Mouse (Mus musculus) ovary, adult 18-20 months (tissue): ENCODE data around the gene Rhbg.
"Not testable (repeated sequence)": the region's sequence is repeated elsewhere in the genome, so short reads cannot be mapped to it uniquely, and the experiment has no call there.

Source experiments
- DNase-seq: peaks from one replicate; pipeline ENCODE4 v3.0.0; 2022; ENCODE audit warnings: low spot score, mixed read lengths

Rhbg gene

GRCm38 (mm10) chr3:88254268-88254926 is at the start of gene Rhbg:
TSS of gene Rhbg (minus strand) at chr3:88254709.
- peak; percentile 32 for DNase-seq

DNA sequence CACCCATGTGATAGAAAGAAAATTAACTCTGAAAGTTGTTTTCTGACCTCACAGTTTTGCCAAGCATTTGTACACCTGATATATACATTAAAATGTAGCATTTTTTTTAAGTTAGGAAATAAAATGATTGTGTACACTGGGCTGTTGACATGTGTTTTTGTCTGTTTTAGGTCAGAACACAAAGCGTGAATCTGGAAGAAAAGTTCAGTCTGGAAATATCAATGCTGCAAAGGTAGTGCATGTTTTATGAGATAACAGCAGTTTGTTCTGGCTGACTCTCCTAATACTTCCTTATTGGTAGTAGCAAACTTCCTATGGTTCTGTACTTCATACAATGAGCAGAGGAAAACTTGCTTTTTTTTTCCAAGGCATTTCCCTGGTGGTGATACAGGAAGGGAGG is 44.7 kb upstream of the Rhbg start:
- DNase-seq: no peak

DNA sequence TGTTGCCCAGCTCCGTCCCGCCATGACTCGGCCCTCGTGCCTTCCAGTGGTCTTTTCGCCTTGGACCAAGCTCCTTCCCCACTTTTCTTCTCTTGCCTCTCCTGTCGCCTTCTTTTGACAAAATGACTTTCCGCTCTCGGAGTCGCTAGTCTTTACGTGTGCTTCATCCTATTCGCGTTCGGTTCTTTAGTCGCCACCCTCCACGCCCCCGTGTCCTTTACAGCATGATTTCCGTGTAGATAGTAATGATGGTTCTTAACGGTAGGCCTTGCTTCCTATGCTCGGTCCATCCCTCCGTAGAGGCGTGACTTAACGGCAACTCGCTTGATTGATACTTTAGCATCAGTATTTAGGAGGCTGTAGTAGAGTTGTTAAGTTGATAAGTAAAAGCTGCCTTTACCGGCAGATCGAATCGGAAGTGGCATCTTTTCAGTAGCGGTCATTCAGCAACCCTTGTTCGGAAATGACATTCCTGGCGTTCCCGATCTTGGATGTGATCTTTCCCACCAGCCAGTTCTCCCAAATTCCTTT is 42.9 kb upstream of the Rhbg start:
- peak; percentile 8 for DNase-seq

- peak; percentile 96 for DNase-seq
Measured at GRCm38 (mm10) chr3:88296561-88297318, 42.2 kb upstream of the Rhbg start, which contains the start of the genes Tsacc and Cct3. TSS of gene Tsacc (minus strand) at chr3:88296999. TSS of gene Cct3 (plus strand) at chr3:88297116.

DNA sequence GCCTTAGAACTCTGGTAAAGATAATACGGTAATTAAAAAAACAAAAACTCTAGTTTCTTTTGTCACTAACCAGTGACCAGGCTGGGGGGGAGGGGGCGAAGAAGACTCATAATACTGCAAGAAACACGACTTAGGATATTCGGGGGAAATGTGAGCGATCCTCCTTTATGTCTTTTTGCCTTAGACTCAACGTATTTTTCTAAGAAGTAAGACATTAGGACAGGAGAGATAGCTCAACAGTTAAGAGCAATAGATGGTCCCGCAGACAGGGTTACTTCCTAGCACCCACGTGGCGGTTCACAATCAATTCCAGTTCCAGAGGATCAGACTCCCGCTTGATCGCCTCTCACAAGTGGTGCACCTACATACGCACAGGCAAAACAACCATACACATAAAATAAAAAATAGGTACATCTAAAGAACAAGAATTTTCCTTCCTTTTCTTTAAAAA is 41.6 kb upstream of the Rhbg start:
- no peak for DNase-seq

- not testable (repeated sequence) for DNase-seq
Measured at GRCm38 (mm10) chr3:88295272-88295671, 40.8 kb upstream of the Rhbg start.

GRCm38 (mm10) chr3:88291970-88292369 is 37.5 kb upstream of the Rhbg start:
- no peak for DNase-seq

DNA sequence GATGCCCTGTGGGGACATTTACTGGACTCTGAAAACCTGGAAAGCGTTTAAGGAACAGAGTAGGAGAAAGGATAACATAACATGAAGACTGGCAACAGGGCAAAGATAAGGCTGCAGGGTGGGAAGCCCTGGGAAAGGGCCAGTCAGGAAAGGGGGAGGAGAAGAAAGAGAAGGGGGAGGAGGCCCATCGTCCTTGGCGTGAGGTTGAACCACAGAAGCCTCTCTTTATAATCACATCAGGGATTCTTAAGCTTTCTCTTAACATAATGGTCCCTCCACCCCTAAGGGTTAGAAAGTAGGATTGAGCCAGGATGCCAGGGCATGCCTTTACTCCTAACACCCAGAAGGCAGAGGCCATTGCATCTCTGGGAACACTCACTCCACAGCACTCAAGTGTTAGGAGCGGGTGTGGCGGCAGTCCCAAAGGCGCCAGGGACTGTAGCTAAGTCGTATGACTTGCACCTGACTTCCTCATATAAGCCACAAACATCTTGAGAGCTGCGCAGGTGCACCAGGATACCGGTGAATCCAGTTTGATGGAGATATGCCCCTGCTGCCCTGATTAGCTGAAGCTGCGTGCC is 33.7 kb upstream of the Rhbg start:
- DNase-seq: not testable (repeated sequence)

- DNase-seq: no peak
Measured at GRCm38 (mm10) chr3:88287110-88287509, 32.6 kb upstream of the Rhbg start, which contains the start of gene Gm38392. TSS of gene Gm38392 (minus strand) at chr3:88287210.

DNA sequence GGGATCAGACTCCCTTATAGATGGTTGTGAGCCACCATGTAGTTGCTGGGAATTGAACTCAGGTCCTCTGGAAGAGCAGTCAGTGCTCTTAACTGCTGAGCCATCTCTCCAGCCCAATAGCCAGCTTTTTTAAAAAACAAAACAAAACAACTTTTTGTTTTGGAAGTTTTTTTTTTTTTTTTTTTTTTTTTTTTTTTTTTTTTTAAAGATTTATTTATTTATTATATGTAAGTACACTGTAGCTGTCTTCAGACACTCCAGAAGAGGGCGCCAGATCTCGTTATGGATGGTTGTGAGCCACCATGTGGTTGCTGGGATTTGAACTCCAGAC is 31.0 kb upstream of the Rhbg start:
- not testable (repeated sequence) for DNase-seq

- DNase-seq: not testable (repeated sequence)
Measured at GRCm38 (mm10) chr3:88284815-88285564, 30.5 kb upstream of the Rhbg start.

- not testable (repeated sequence) for DNase-seq
Measured at GRCm38 (mm10) chr3:88281141-88281916, 26.8 kb upstream of the Rhbg start.

- DNase-seq: no peak
Measured at GRCm38 (mm10) chr3:88280035-88280434, 25.5 kb upstream of the Rhbg start.

- DNase-seq: no peak
Measured at GRCm38 (mm10) chr3:88276529-88277143, 22.1 kb upstream of the Rhbg start.

DNA sequence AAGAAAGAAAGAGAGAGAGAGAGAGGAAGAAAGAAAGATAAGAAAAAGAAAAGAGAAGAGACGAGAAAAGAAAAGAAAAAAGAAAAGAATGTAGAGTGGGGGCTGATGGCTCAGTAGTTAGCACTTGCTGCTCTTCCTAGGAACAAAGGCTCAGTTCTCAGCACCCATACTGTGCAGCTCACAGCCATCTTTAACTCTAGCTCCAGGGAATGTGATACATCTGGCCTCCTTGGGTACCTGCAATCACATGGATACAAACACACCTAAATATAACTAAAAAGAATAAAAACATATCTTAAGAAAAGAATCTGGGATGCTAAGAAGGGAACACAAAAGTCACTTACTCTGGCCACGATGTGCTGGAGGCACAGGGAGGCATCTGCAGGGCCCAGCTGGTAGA is 21.6 kb upstream of the Rhbg start:
- no peak for DNase-seq

- no peak for DNase-seq
Measured at GRCm38 (mm10) chr3:88274002-88274401, 19.5 kb upstream of the Rhbg start.

- DNase-seq: no peak
Measured at GRCm38 (mm10) chr3:88271859-88272258, 17.4 kb upstream of the Rhbg start.

GRCm38 (mm10) chr3:88271298-88271697 is 16.8 kb upstream of the Rhbg start:
- not testable (repeated sequence) for DNase-seq

GRCm38 (mm10) chr3:88268991-88269390 is 14.5 kb upstream of the Rhbg start:
- DNase-seq: no peak

- DNase-seq: not testable (repeated sequence)
Measured at GRCm38 (mm10) chr3:88268014-88268413, 13.5 kb upstream of the Rhbg start.

DNA sequence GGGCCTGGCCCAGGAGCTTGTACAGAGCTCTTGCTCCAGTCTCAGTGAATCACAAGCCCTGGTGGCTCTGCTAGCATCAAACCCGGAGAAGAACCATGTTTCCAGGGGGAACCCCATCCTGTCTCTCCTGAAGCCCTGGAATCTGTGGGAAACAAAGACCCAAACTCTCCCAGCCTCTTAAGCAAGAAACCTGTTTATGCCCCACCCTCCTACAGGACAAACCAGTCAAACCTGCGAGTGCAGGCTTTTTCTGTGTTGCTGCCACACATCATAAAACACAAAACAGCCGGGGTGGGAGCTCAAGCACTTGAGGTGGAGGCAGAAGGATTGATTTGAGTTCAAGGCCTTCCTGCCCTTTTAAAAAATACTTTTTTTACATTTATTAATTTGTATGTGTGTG is 7.8 kb upstream of the Rhbg start:
- no peak for DNase-seq
